Mouse (Mus musculus): ENCODE data around the gene Acsm5.
"Not testable (repeated sequence)": the region's sequence is repeated elsewhere in the genome, so short reads cannot be mapped to it uniquely, and the experiment has no call there.

Acsm5 gene

GRCm38 (mm10) chr7:119542445-119542844, 23.2 kb downstream of the Acsm5 start:
- no peak for DNase-seq (ENCODE audit: inconsistent age in 2 of 2, low spot score in 1 of 2)

DNA sequence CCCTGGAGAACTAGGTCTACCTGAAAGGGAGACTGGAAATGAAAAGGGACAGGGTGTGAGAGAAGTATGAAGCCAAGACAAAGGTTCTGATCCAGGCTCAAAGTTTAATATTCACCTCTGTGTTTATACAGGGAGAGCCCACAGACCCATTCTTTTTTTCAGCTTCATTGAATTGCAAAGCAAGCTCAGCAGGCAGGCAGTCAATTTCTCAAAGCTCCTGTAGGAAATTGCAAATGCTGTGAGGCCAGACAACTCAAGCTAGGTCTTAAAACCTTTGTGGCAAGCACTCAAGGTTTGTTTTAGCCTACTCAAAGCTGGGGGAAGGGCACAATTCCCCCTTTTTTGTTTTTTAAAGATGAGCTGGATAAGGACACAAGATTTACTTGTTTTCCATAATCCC, 26.3 kb downstream of the Acsm5 start:
- DNase-seq (ENCODE audit: inconsistent age in 2 of 2, low spot score in 1 of 2) = no peak

DNA sequence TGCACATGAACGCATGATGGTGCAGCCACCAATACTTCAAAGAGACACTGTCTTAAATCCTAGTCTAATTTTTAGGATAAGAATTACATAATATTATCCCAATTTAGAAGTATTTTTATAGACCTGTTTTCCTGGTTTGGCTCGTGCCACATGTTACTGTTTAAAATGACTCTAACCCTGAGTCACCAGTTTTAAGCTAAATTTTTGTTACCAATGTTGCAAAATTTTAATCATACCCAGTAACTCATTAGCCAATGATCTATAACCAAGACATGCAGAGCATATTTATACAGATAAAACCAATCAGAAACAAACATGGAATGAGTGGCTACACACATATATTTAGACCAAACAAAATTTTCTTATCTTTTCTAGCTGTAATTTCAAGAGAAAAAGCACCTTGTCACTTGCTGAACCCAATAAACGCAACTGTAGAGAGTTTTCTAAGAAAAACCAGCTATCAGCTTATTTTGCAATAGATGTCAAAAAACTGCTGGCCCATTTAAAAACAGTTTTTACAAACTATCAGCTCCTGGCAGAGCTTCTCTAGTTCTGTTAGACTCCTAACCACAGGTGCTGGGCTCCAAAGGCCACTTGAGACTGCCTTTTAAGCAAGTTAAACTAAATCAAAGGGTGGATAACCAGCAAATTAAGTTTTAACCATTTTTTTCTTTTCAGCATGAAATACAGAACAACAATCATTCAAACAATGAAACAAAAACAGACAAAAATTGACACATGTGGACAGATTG, 31.4 kb downstream of the Acsm5 start:
- no peak for DNase-seq (ENCODE audit: inconsistent age in 2 of 2, low spot score in 1 of 2)

- no peak for DNase-seq (ENCODE audit: inconsistent age in 2 of 2, low spot score in 1 of 2)
Observed at GRCm38 (mm10) chr7:119554040-119554439, 34.8 kb downstream of the Acsm5 start, which contains the start of gene Acsm2. Gene Acsm2, plus strand, starts transcription at chr7:119554340.

DNA sequence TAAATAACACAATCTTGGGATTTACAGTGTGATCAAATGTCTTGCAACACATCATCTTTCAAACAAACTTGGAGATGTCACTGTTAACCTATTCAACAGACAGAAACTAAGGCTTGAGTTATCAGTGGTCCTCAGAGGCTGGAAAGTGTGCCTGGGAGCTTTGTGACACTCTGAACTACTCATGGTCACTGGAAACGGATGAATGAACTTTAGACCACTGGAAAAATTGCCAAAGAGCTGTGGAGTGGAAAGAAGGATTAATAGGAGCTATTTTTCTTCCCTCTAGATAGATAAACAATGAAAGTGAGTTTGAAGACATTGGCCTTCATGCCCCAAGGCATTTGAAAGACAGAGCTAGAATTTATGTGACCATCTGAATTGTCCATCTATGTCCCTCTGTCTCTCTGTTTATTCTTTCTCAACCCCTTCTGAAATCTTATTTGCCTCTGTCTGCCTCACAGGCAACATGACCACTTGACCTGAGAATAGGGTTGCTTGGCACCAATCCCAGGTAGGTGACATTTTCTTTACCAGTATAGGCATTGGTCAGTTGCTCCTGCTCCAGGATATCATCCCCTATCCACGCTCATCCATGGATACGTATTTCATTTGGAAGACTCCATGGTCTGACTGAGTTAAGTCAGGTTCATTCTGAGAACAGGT, 40.7 kb downstream of the Acsm5 start:
- DNase-seq (ENCODE audit: inconsistent age in 2 of 2, low spot score in 1 of 2) = no peak

DNA sequence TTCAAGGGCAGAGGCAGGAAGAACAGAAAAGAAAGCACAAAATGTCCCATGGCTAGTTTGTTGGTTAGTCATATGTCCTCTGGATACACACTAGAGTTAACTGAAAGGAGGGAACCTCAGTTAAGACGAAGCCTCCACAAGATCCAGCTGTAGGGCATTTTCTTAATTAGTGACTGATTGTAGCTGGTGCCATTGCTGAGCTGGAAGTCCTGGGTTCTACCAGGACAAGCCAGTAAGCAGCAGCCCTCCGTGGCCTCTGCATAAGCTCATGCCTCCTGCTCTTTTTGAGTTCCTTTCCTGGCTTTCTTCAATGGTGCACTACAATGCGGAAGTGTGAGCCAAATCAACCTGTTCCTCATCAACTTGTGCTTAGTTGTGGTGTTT, 41.2 kb downstream of the Acsm5 start:
- DNase-seq (ENCODE audit: inconsistent age in 2 of 2, low spot score in 1 of 2) = no peak

GRCm38 (mm10) chr7:119561441-119561840, 42.2 kb downstream of the Acsm5 start:
- no peak for DNase-seq (ENCODE audit: inconsistent age in 2 of 2, low spot score in 1 of 2)

GRCm38 (mm10) chr7:119562476-119562875, 43.2 kb downstream of the Acsm5 start:
- not testable (repeated sequence) for DNase-seq (ENCODE audit: inconsistent age in 2 of 2, low spot score in 1 of 2)

- DNase-seq (ENCODE audit: inconsistent age in 2 of 2, low spot score in 1 of 2) = no peak
Observed at GRCm38 (mm10) chr7:119594530-119595107, 75.4 kb downstream of the Acsm5 start.

All from adrenal gland, adult (tissue).